Mouse (Mus musculus) limb, embryonic 11.5 days (tissue): ENCODE results near the gene Rundc1. TPM values are rescaled to one million over a fixed set of nuclear protein-coding genes. Genes with fewer than 3 reads are reported as not detected.

ENCODE experiments used
- ATAC-seq: fragments of 200-750 bp; cut with Nextera tagmentation; 2 replicates; pipeline ENCODE4 v1.8.0; 2017; ENCODE audit warnings: low read depth; ENCODE audit not compliant: insufficient number of reproducible peaks, low FRiP score, low TSS enrichment
- DNase-seq: peaks from one replicate; pipeline ENCODE4 v3.0.0-alpha.2; 2015; ENCODE audit warnings: low spot score
- H3K27ac ChIP-seq: fragments of 300-500 bp; sonication (generic); replicated peaks from 2 replicates; pipeline ENCODE4 v1.5.1; 2014; ENCODE audit warnings: low read depth, mild to moderate bottlenecking, low read length
- H3K27me3 ChIP-seq: fragments of 300-500 bp; sonication (generic); 2 replicates; pipeline ENCODE4 v1.6.1; 2014; ENCODE audit warnings: mild to moderate bottlenecking, low read length, mixed read lengths; ENCODE audit not compliant: control insufficient read depth, insufficient read depth
- H3K36me3 ChIP-seq: fragments of 300-500 bp; sonication (generic); 2 replicates; pipeline ENCODE4 v1.6.1; 2014; ENCODE audit warnings: mild to moderate bottlenecking, low read length, moderate library complexity, mixed read lengths; ENCODE audit not compliant: control insufficient read depth, insufficient read depth
- H3K4me1 ChIP-seq: fragments of 300-500 bp; sonication (generic); 2 replicates; pipeline ENCODE4 v1.6.1; 2014; ENCODE audit warnings: low read length, mixed read lengths; ENCODE audit not compliant: control insufficient read depth, insufficient read depth
- H3K4me2 ChIP-seq: fragments of 300-500 bp; sonication (generic); 2 replicates; pipeline ENCODE4 v1.6.1; 2014; ENCODE audit warnings: low read depth, mild to moderate bottlenecking, moderate library complexity; ENCODE audit not compliant: severe bottlenecking
- H3K4me3 ChIP-seq: fragments of 300-500 bp; sonication (generic); 2 replicates; pipeline ENCODE4 v1.5.1; 2014; ENCODE audit warnings: low read depth, low read length
- H3K9ac ChIP-seq: fragments of 300-500 bp; sonication (generic); 2 replicates; pipeline ENCODE4 v1.6.1; 2014; ENCODE audit warnings: mild to moderate bottlenecking, low read length
- H3K9me3 ChIP-seq: fragments of 300-500 bp; sonication (generic); 2 replicates; pipeline ENCODE4 v1.6.1; 2016; ENCODE audit warnings: low read length; ENCODE audit not compliant: control insufficient read depth
- WGBS: fragments of 180-500 bp; shearing (Covaris S2); extraction: QIAGEN DNeasy Blood & Tissue Kit; methylation state at CpG from one replicate; pipeline ENCODE4 v1.1.7; 2014; 5-methylcytosine and 5-hydroxymethylcytosine counted together
- microRNA-seq: library from miRNA; unstranded; fragments of <30 nt; microRNA quantifications from one replicate; pipeline ENCODE4, GENCODE M21; 2016
- polyA plus RNA-seq: library from polyadenylated mRNA; unstranded; fragments of >200 nt; fragmentation: Nextera tagmentation; extraction: Ambion mirVana; gene quantifications from 2 replicates; pipeline ENCODE4 v1.2.1, GENCODE M21; 2014

Rundc1 gene
- polyA plus RNA-seq, 1 experiment from 2014 or later, result 13.3 TPM

GRCm38 (mm10) chr11:101484245-101484644 lies 59.4 kb downstream of the Rundc1 start:
- DNase-seq (no peak), ATAC-seq (no peak)
- Histone ChIP-seq H3K4me3 (no peak overlapping the region), H3K4me2 (no peak overlapping the region), H3K27ac (no peak overlapping the region), H3K9ac (no peak overlapping the region), H3K9me3 (no peaks in the 10 kb centered on the region), H3K36me3 (no peaks in the 10 kb centered on the region), H3K27me3 (no peaks in the 10 kb centered on the region), H3K4me1 (no peaks in the 10 kb centered on the region; the same call in 1 of the 2 replicates)
- WGBS, result 89% methylated on average over 6 of the region's 6 CpGs

GRCm38 (mm10) chr11:101484814-101485213 lies 59.9 kb downstream of the Rundc1 start:
- no peak overlapping the region for H3K4me3 ChIP-seq
- H3K36me3 ChIP-seq, result no peaks in the 10 kb centered on the region
- no peaks in the 10 kb centered on the region for H3K9me3 ChIP-seq
- no peak for DNase-seq
- no peak overlapping the region for H3K9ac ChIP-seq
- no peaks in the 10 kb centered on the region for H3K4me1 ChIP-seq
- WGBS, result 87% methylated on average over 7 of the region's 7 CpGs
- H3K27me3 ChIP-seq, result no peaks in the 10 kb centered on the region
- no peak for ATAC-seq
- H3K4me2 ChIP-seq, result no peak overlapping the region
- no peak overlapping the region for H3K27ac ChIP-seq

Small RNA genes lying within 50 kb of the gene (microRNA-seq; reads per million reads assigned to microRNA genes)
- not detected for gene Mir6929

Other genes starting within 250 kb of the Rundc1 start
- 0.13 TPM in 1 of 2 replicates, not detected in the other for gene Ccr10, start 249.6 kb upstream of the Rundc1 start, polyA plus RNA-seq
- gene Ezh1, start 198.6 kb upstream of the Rundc1 start, polyA plus RNA-seq, result 12.7 and 13.4 TPM in 2 replicates
- 60.4 and 67.2 TPM in 2 replicates for gene Ramp2, start 179.1 kb upstream of the Rundc1 start, polyA plus RNA-seq
- 111 and 120 TPM in 2 replicates for gene Vps25, start 171.4 kb upstream of the Rundc1 start, polyA plus RNA-seq
- gene Wnk4, start 164.5 kb upstream of the Rundc1 start, polyA plus RNA-seq, result 7.0 and 8.1 TPM in 2 replicates
- gene Cntd1, start 146.1 kb upstream of the Rundc1 start, polyA plus RNA-seq, result 1.3 and 1.8 TPM in 2 replicates
- 191 and 204 TPM in 2 replicates for gene Coa3, start 146.0 kb upstream of the Rundc1 start, polyA plus RNA-seq
- 135 and 139 TPM in 2 replicates for gene Becn1, start 122.8 kb upstream of the Rundc1 start, polyA plus RNA-seq
- gene Psme3, start 108.9 kb upstream of the Rundc1 start, polyA plus RNA-seq, result 158 and 164 TPM in 2 replicates
- 1.5 and 1.9 TPM in 2 replicates for gene Aoc2, start 100.0 kb upstream of the Rundc1 start, polyA plus RNA-seq
- not detected in 2 replicates for gene Aoc3, start 94.5 kb upstream of the Rundc1 start, polyA plus RNA-seq
- gene G6pc, start 57.5 kb upstream of the Rundc1 start, polyA plus RNA-seq, result not detected in 2 replicates
- 89.0 and 91.6 TPM in 2 replicates for gene Aarsd1, start 7.5 kb upstream of the Rundc1 start, polyA plus RNA-seq
- gene Gm27029, start 289 bp upstream of the Rundc1 start, polyA plus RNA-seq, result 10.4 and 11.5 TPM in 2 replicates
- gene Ptges3l, start 248 bp downstream of the Rundc1 start, polyA plus RNA-seq, result 4.3 and 4.5 TPM in 2 replicates
- gene Rpl27, start 17.2 kb downstream of the Rundc1 start, polyA plus RNA-seq, result 459 and 489 TPM in 2 replicates
- gene Ifi35, start 23.3 kb downstream of the Rundc1 start, polyA plus RNA-seq, result 3.3 and 3.4 TPM in 2 replicates
- 4.7 and 4.8 TPM in 2 replicates for gene Rnd2, start 39.9 kb downstream of the Rundc1 start, polyA plus RNA-seq
- 17.7 and 19.3 TPM in 2 replicates for gene Vat1, start 41.1 kb downstream of the Rundc1 start, polyA plus RNA-seq
- 23.2 and 23.3 TPM in 2 replicates for gene Brca1, start 126.9 kb downstream of the Rundc1 start, polyA plus RNA-seq
- 64.1 and 69.6 TPM in 2 replicates for gene Nbr1, start 127.1 kb downstream of the Rundc1 start, polyA plus RNA-seq
- 0.67 and 1.3 TPM in 2 replicates for gene Tmem106a, start 157.2 kb downstream of the Rundc1 start, polyA plus RNA-seq
- not detected in 2 replicates for gene Gm11634, start 174.2 kb downstream of the Rundc1 start, polyA plus RNA-seq
- gene Rdm1, start 202.1 kb downstream of the Rundc1 start, polyA plus RNA-seq, result 30.0 and 31.0 TPM in 2 replicates
- gene Arl4d, start 240.5 kb downstream of the Rundc1 start, polyA plus RNA-seq, result 1.7 TPM in 2 replicates